Mouse (Mus musculus): ENCODE measurements around the gene Crybg3. TPM values are rescaled to one million over a fixed set of nuclear protein-coding genes. Genes with fewer than 3 reads are reported as not detected.
A peak's percentile ranks its signal among the peaks of the same experiment; 100 is the strongest.

Crybg3 gene
- polyA plus RNA-seq, 1 experiment = 4.7 TPM

- WGBS = 63% methylated on average over 4 of the region's 4 CpGs
- no peak for DNase-seq
- Histone ChIP-seq H3K27ac (ENCODE audit: insufficient read depth, low read depth, low read length) (no peak overlapping the region), H3K36me3 (ENCODE audit: control insufficient read depth, insufficient read depth, low read length) (no peaks in the 10 kb centered on the region), H3K4me3 (ENCODE audit: insufficient read depth, low read depth, low read length) (no peak overlapping the region), H3K4me1 (ENCODE audit: control insufficient read depth, insufficient read depth, low read length) (0 out of 2 replicates have a peak, but pooled peaks cover 6% of the 10 kb centered on the region), H3K27me3 (replicated peaks; ENCODE audit: control insufficient read depth, insufficient read depth, low read length) (no peaks in the 10 kb centered on the region)
- no peak for TF ChIP-seq CTCF (conservative IDR thresholded peaks at IDR 0.05; ENCODE audit: insufficient read depth, insufficient read length, low read depth, low read length)
- TF ChIP-seq POLR2A (IDR thresholded peaks at IDR 0.05; ENCODE audit: low read depth, low read length) = no peak
These were observed 52.2 kb downstream of the Crybg3 start for GRCm38 (mm10) chr16:59548582-59548947.

- WGBS = 63% methylated on average over 14 of the region's 14 CpGs
- no peak overlapping the region for H3K4me3 ChIP-seq (ENCODE audit: insufficient read depth, low read depth, low read length)
- H3K36me3 ChIP-seq (ENCODE audit: control insufficient read depth, insufficient read depth, low read length) = no peaks in the 10 kb centered on the region
- no peak overlapping the region for H3K27ac ChIP-seq (ENCODE audit: insufficient read depth, low read depth, low read length)
- H3K4me1 ChIP-seq (ENCODE audit: control insufficient read depth, insufficient read depth, low read length) = 0 out of 2 replicates have a peak, but pooled peaks cover 6% of the 10 kb centered on the region
- TF ChIP-seq POLR2A (IDR thresholded peaks at IDR 0.05; ENCODE audit: low read depth, low read length) = no peak
- no peak for TF ChIP-seq CTCF (conservative IDR thresholded peaks at IDR 0.05; ENCODE audit: insufficient read depth, insufficient read length, low read depth, low read length)
- peak; percentile 85 for DNase-seq
- H3K27me3 ChIP-seq (replicated peaks; ENCODE audit: control insufficient read depth, insufficient read depth, low read length) = no peaks in the 10 kb centered on the region
These were observed 52.7 kb downstream of the Crybg3 start for GRCm38 (mm10) chr16:59547887-59548581.

- Histone ChIP-seq H3K36me3 (ENCODE audit: control insufficient read depth, insufficient read depth, low read length) (no peaks in the 10 kb centered on the region), H3K27me3 (replicated peaks; ENCODE audit: control insufficient read depth, insufficient read depth, low read length) (no peaks in the 10 kb centered on the region), H3K4me1 (ENCODE audit: control insufficient read depth, insufficient read depth, low read length) (0 out of 2 replicates have a peak, but pooled peaks cover 6% of the 10 kb centered on the region), H3K4me3 (ENCODE audit: insufficient read depth, low read depth, low read length) (no peak overlapping the region), H3K27ac (ENCODE audit: insufficient read depth, low read depth, low read length) (no peak overlapping the region)
- 73% methylated on average over 4 of the region's 4 CpGs for WGBS
- DNase-seq = no peak
- TF ChIP-seq POLR2A (IDR thresholded peaks at IDR 0.05; ENCODE audit: low read depth, low read length) (no peak), CTCF (conservative IDR thresholded peaks at IDR 0.05; ENCODE audit: insufficient read depth, insufficient read length, low read depth, low read length) (no peak)
These were observed 53.3 kb downstream of the Crybg3 start for GRCm38 (mm10) chr16:59547466-59547865.

GRCm38 (mm10) chr16:59545360-59545759, 55.4 kb downstream of the Crybg3 start:
- 85% methylated on average over 2 of the region's 2 CpGs for WGBS
- TF ChIP-seq CTCF (conservative IDR thresholded peaks at IDR 0.05; ENCODE audit: insufficient read depth, insufficient read length, low read depth, low read length) = no peak
- no peak for TF ChIP-seq POLR2A (IDR thresholded peaks at IDR 0.05; ENCODE audit: low read depth, low read length)
- no peak overlapping the region for H3K27ac ChIP-seq (ENCODE audit: insufficient read depth, low read depth, low read length)

GRCm38 (mm10) chr16:59541382-59541781, 59.4 kb downstream of the Crybg3 start:
- Histone ChIP-seq H3K27me3 (replicated peaks; ENCODE audit: control insufficient read depth, insufficient read depth, low read length) (no peaks in the 10 kb centered on the region), H3K36me3 (ENCODE audit: control insufficient read depth, insufficient read depth, low read length) (no peaks in the 10 kb centered on the region), H3K27ac (ENCODE audit: insufficient read depth, low read depth, low read length) (no peak overlapping the region), H3K4me1 (ENCODE audit: control insufficient read depth, insufficient read depth, low read length) (no peaks in the 10 kb centered on the region), H3K4me3 (ENCODE audit: insufficient read depth, low read depth, low read length) (no peak overlapping the region)
- DNase-seq = no peak
- WGBS = 86% methylated on average over 4 of the region's 4 CpGs
- TF ChIP-seq CTCF (conservative IDR thresholded peaks at IDR 0.05; ENCODE audit: insufficient read depth, insufficient read length, low read depth, low read length) (no peak), POLR2A (IDR thresholded peaks at IDR 0.05; ENCODE audit: low read depth, low read length) (no peak)

More at GRCm38 (mm10) chr16:59545360-59545759, 55.4 kb downstream of the Crybg3 start:
- H3K4me3 ChIP-seq (ENCODE audit: insufficient read depth, low read depth, low read length) = no peak overlapping the region
- no peaks in the 10 kb centered on the region for H3K27me3 ChIP-seq (replicated peaks; ENCODE audit: control insufficient read depth, insufficient read depth, low read length)
- no peaks in the 10 kb centered on the region for H3K36me3 ChIP-seq (ENCODE audit: control insufficient read depth, insufficient read depth, low read length)
- no peak for DNase-seq
- H3K4me1 ChIP-seq (ENCODE audit: control insufficient read depth, insufficient read depth, low read length) = 0 out of 2 replicates have a peak, but pooled peaks cover 6% of the 10 kb centered on the region

- WGBS = 77% methylated on average over 3 of the region's 3 CpGs
- TF ChIP-seq POLR2A (IDR thresholded peaks at IDR 0.05; ENCODE audit: low read depth, low read length) (no peak), CTCF (conservative IDR thresholded peaks at IDR 0.05; ENCODE audit: insufficient read depth, insufficient read length, low read depth, low read length) (no peak)
These were observed 59.8 kb downstream of the Crybg3 start for GRCm38 (mm10) chr16:59540944-59541343.

GRCm38 (mm10) chr16:59535673-59536072, 65.1 kb downstream of the Crybg3 start:
- 65% methylated on average over 5 of the region's 5 CpGs for WGBS
- H3K27me3 ChIP-seq (replicated peaks; ENCODE audit: control insufficient read depth, insufficient read depth, low read length) = no peaks in the 10 kb centered on the region
- no peak overlapping the region for H3K27ac ChIP-seq (ENCODE audit: insufficient read depth, low read depth, low read length)
- TF ChIP-seq CTCF (conservative IDR thresholded peaks at IDR 0.05; ENCODE audit: insufficient read depth, insufficient read length, low read depth, low read length) = no peak; the same call in 1 of the 2 replicates
- no peak for TF ChIP-seq POLR2A (IDR thresholded peaks at IDR 0.05; ENCODE audit: low read depth, low read length)
- no peaks in the 10 kb centered on the region for H3K4me1 ChIP-seq (ENCODE audit: control insufficient read depth, insufficient read depth, low read length)
- DNase-seq = no peak
- H3K4me3 ChIP-seq (ENCODE audit: insufficient read depth, low read depth, low read length) = no peak overlapping the region
- H3K36me3 ChIP-seq (ENCODE audit: control insufficient read depth, insufficient read depth, low read length) = no peaks in the 10 kb centered on the region

More at GRCm38 (mm10) chr16:59540944-59541343, 59.8 kb downstream of the Crybg3 start:
- Histone ChIP-seq H3K4me1 (ENCODE audit: control insufficient read depth, insufficient read depth, low read length) (no peaks in the 10 kb centered on the region), H3K4me3 (ENCODE audit: insufficient read depth, low read depth, low read length) (no peak overlapping the region), H3K27me3 (replicated peaks; ENCODE audit: control insufficient read depth, insufficient read depth, low read length) (no peaks in the 10 kb centered on the region), H3K27ac (ENCODE audit: insufficient read depth, low read depth, low read length) (no peak overlapping the region), H3K36me3 (ENCODE audit: control insufficient read depth, insufficient read depth, low read length) (no peaks in the 10 kb centered on the region)
- no peak for DNase-seq

Data from kidney, adult 2 months (tissue).